Mouse (Mus musculus) kidney, embryonic 14.5 days (tissue): ENCODE results near the gene Zc3h4. TPM values are rescaled to one million over a fixed set of nuclear protein-coding genes. Genes with fewer than 3 reads are reported as not detected.

Source experiments
- ATAC-seq: fragments of 200-750 bp; cut with Nextera tagmentation; 2 replicates; pipeline ENCODE4 v1.8.0; 2017; ENCODE audit warnings: moderate number of reproducible peaks, mild to moderate bottlenecking, moderate TSS enrichment, moderate library complexity; ENCODE audit not compliant: low FRiP score, low TSS enrichment
- H3K27ac ChIP-seq: fragments of 300-500 bp; sonication (generic); 2 replicates; pipeline ENCODE4 v1.5.1; 2014; ENCODE audit warnings: low read depth, mild to moderate bottlenecking, low read length, moderate library complexity, mixed read lengths
- H3K27me3 ChIP-seq: fragments of 300-500 bp; sonication (generic); 2 replicates; pipeline ENCODE4 v1.6.1; 2014; ENCODE audit warnings: mild to moderate bottlenecking, low read length; ENCODE audit not compliant: control insufficient read depth, insufficient read depth
- H3K36me3 ChIP-seq: fragments of 300-500 bp; sonication (generic); 2 replicates; pipeline ENCODE4 v1.6.1; 2014; ENCODE audit warnings: low read length, mixed read lengths; ENCODE audit not compliant: control insufficient read depth, insufficient read depth
- H3K4me1 ChIP-seq: fragments of 300-500 bp; sonication (generic); 2 replicates; pipeline ENCODE4 v1.6.1; 2014; ENCODE audit warnings: low read length, mixed read lengths; ENCODE audit not compliant: control insufficient read depth, insufficient read depth
- H3K4me2 ChIP-seq: fragments of 300-500 bp; sonication (generic); replicated peaks from 2 replicates; pipeline ENCODE4 v1.6.1; 2014; ENCODE audit warnings: low read depth, mild to moderate bottlenecking, low read length
- H3K4me3 ChIP-seq: fragments of 300-500 bp; sonication (generic); 2 replicates; pipeline ENCODE4 v1.5.1; 2014; ENCODE audit warnings: mild to moderate bottlenecking, low read length
- H3K9ac ChIP-seq: fragments of 300-500 bp; sonication (generic); 2 replicates; pipeline ENCODE4 v1.6.1; 2014; ENCODE audit warnings: low read depth, mild to moderate bottlenecking, low read length, moderate library complexity
- H3K9me3 ChIP-seq: fragments of 300-500 bp; sonication (generic); 2 replicates; pipeline ENCODE4 v1.6.1; 2016; ENCODE audit warnings: low read length; ENCODE audit not compliant: control insufficient read depth
- WGBS: fragments of 180-500 bp; shearing (Covaris S2); extraction: QIAGEN DNeasy Blood & Tissue Kit; methylation state at CpG from one replicate; pipeline ENCODE4 v1.1.7; 2014; 5-methylcytosine and 5-hydroxymethylcytosine counted together
- polyA plus RNA-seq: library from polyadenylated mRNA; unstranded; fragments of >200 nt; fragmentation: Nextera tagmentation; extraction: Ambion mirVana; gene quantifications from 2 replicates; pipeline ENCODE4 v1.2.1, GENCODE M21; 2014

Zc3h4 gene
- polyA plus RNA-seq, 1 experiment from 2014 or later: 23.6 TPM

GRCm38 (mm10) chr7:16451656-16452055, 50.9 kb downstream of the Zc3h4 start:
- no peaks in the 10 kb centered on the region for H3K36me3 ChIP-seq
- no peaks in the 10 kb centered on the region for H3K27me3 ChIP-seq
- no peak overlapping the region for H3K9ac ChIP-seq
- no peak overlapping the region for H3K4me2 ChIP-seq
- H3K4me3 ChIP-seq: no peak overlapping the region
- WGBS: 79% methylated on average over 6 of the region's 6 CpGs
- no peaks in the 10 kb centered on the region for H3K9me3 ChIP-seq
- H3K27ac ChIP-seq: no peak overlapping the region
- ATAC-seq: no peak
- H3K4me1 ChIP-seq: peaks cover 4% of the 10 kb centered on the region; the same call in 1 of the 2 replicates

DNA sequence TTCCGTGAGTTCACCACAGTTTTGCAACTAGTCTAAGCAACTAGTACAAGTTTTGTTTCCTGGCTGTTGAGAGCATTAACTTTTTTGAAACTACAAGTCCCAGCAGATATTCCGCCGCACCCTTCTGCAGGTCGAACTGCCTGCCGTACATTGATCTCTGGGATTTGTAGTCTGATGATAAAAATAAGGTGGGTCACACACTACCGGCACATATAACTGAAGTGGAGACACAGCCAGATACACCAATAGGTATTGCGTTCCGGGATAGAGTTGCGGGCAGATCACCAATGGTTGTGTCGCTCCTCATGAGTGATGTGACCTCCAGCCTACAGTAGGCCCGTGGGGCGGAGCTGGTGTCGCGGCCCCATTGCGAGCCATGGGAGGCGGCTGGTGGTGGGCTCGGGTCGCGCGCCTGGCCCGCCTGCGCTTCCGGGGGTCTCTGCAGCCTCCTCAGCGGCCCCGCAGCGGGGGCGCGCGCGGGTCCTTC, 51.9 kb downstream of the Zc3h4 start, which contains the start of gene Tmem160:
TSS of gene Tmem160 (plus strand) at position 193 of the 487 bp plus-strand sequence.
- no peaks in the 10 kb centered on the region for H3K9me3 ChIP-seq
- peak within 1 kb of the TSS; percentile 59 for H3K4me2 ChIP-seq
- no peaks in the 10 kb centered on the region for H3K36me3 ChIP-seq
- H3K27me3 ChIP-seq: no peaks in the 10 kb centered on the region
- 2% methylated on average over 30 of the region's 30 CpGs for WGBS
- H3K27ac ChIP-seq: no peak within 1 kb of the TSS
- ATAC-seq: peak; percentile 98
- H3K4me3 ChIP-seq: peak within 1 kb of the TSS; percentile 64
- peaks cover 4% of the 10 kb centered on the region; the same call in 1 of the 2 replicates for H3K4me1 ChIP-seq
- H3K9ac ChIP-seq: peak within 1 kb of the TSS; percentile 51

GRCm38 (mm10) chr7:16453118-16453711, 52.5 kb downstream of the Zc3h4 start:
- Histone ChIP-seq H3K4me2 (peak overlapping the region; percentile 59), H3K4me1 (peaks cover 4% of the 10 kb centered on the region; the same call in 1 of the 2 replicates), H3K4me3 (peak overlapping the region; percentile 64), H3K27me3 (no peaks in the 10 kb centered on the region), H3K9ac (peak overlapping the region; percentile 51), H3K36me3 (no peaks in the 10 kb centered on the region), H3K9me3 (no peaks in the 10 kb centered on the region), H3K27ac (no peak overlapping the region)
- WGBS: 0% methylated on average over 23 of the region's 23 CpGs
- peak; percentile 72 for ATAC-seq

DNA sequence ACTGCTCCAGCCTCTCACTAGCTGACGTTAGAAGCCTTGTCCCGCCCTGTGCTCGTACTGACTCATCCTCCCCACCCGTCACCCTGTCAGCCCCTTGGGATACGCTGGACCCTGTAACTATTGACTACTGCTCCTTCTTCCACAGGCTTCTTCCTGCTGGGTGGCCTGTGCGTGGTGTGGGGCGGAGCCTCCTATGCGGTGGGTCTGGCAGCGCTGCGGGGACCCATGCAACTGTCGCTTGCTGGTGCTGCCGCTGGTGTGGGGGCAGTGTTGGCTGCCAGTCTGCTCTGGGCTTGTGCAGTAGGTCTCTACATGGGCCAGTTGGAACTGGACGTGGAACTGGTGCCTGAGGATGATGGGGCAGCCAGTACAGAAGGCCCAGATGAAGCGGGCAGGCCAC, 54.3 kb downstream of the Zc3h4 start:
- H3K9me3 ChIP-seq: no peaks in the 10 kb centered on the region
- WGBS: 93% methylated on average over 14 of the region's 14 CpGs
- no peaks in the 10 kb centered on the region for H3K27me3 ChIP-seq
- no peak overlapping the region for H3K4me3 ChIP-seq
- no peak for ATAC-seq
- H3K27ac ChIP-seq: no peak overlapping the region
- no peak overlapping the region for H3K9ac ChIP-seq
- peaks cover 4% of the 10 kb centered on the region; the same call in 1 of the 2 replicates for H3K4me1 ChIP-seq
- no peaks in the 10 kb centered on the region for H3K36me3 ChIP-seq
- H3K4me2 ChIP-seq: no peak overlapping the region

DNA sequence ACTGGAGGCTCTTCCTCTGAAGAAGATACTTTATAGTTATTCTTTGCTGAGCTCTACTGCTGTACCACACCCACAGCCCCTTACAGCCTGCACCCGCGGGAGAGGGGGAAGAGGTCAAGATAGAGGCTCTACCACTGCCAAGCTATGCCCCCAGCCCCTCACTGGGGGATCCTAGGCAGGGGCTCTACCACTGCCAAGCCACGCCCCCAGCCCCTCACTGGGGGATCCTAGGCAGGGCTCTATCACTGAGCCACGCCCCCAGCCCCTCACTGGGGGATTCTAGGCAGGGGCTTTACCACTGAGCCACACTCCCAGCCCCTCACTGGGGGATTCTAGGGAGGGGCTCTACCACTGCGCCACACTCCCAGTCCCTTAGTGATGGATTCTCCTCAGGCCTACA, 55.6 kb downstream of the Zc3h4 start:
- Histone ChIP-seq H3K4me2 (no peak overlapping the region), H3K27ac (no peak overlapping the region), H3K27me3 (peaks cover 6% of the 10 kb centered on the region; the same call in 1 of the 2 replicates), H3K9ac (no peak overlapping the region), H3K4me3 (no peak overlapping the region), H3K9me3 (no peaks in the 10 kb centered on the region), H3K36me3 (no peaks in the 10 kb centered on the region), H3K4me1 (peaks cover 4% of the 10 kb centered on the region; the same call in 1 of the 2 replicates)
- ATAC-seq: no peak
- 80% methylated on average over 5 of the region's 5 CpGs for WGBS

GRCm38 (mm10) chr7:16460566-16460965, 59.9 kb downstream of the Zc3h4 start:
- Histone ChIP-seq H3K4me1 (no peaks in the 10 kb centered on the region), H3K4me2 (no peak overlapping the region), H3K36me3 (no peaks in the 10 kb centered on the region), H3K9me3 (no peaks in the 10 kb centered on the region), H3K27ac (no peak overlapping the region), H3K4me3 (no peak overlapping the region), H3K27me3 (peaks cover 6% of the 10 kb centered on the region; the same call in 1 of the 2 replicates), H3K9ac (no peak overlapping the region)
- 37% methylated on average over 13 of the region's 13 CpGs for WGBS
- no peak for ATAC-seq

- Histone ChIP-seq H3K9ac (no peak overlapping the region), H3K9me3 (no peaks in the 10 kb centered on the region), H3K4me1 (no peaks in the 10 kb centered on the region), H3K4me2 (no peak overlapping the region), H3K4me3 (no peak overlapping the region), H3K36me3 (no peaks in the 10 kb centered on the region), H3K27me3 (peaks cover 6% of the 10 kb centered on the region; the same call in 1 of the 2 replicates), H3K27ac (no peak overlapping the region)
- ATAC-seq: no peak
- 51% methylated on average over 6 of the region's 6 CpGs for WGBS
Observed at GRCm38 (mm10) chr7:16461151-16461550, 60.4 kb downstream of the Zc3h4 start.

DNA sequence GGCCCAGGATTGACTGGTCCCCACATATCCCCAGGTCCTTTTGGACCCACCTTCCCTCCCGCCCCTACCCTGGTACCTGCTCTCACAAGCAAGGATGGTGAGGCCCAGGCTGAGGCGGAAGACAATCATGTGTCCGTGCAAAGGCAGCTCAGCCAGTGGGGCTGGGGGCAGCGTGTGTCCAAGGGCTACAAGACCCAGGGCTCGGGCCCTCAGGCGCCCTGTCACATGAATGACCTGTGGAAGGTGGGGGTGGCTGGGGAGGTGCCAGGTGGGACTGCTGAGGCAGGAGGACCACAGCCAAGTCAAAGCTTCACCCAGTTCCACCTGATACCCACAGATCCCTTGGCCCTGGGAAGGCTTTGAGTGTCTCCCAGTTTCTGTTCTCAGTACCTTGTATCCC, 61.0 kb downstream of the Zc3h4 start:
- no peak overlapping the region for H3K4me2 ChIP-seq
- 77% methylated on average over 6 of the region's 6 CpGs for WGBS
- no peak overlapping the region for H3K27ac ChIP-seq
- no peak overlapping the region for H3K4me3 ChIP-seq
- H3K4me1 ChIP-seq: no peaks in the 10 kb centered on the region
- no peak overlapping the region for H3K9ac ChIP-seq
- ATAC-seq: no peak
- peaks cover 6% of the 10 kb centered on the region; the same call in 1 of the 2 replicates for H3K27me3 ChIP-seq
- no peaks in the 10 kb centered on the region for H3K9me3 ChIP-seq
- H3K36me3 ChIP-seq: no peaks in the 10 kb centered on the region

GRCm38 (mm10) chr7:16463214-16463613, 62.5 kb downstream of the Zc3h4 start:
- Histone ChIP-seq H3K4me3 (no peak overlapping the region), H3K4me2 (no peak overlapping the region), H3K27ac (no peak overlapping the region), H3K9ac (no peak overlapping the region), H3K9me3 (no peaks in the 10 kb centered on the region), H3K4me1 (no peaks in the 10 kb centered on the region), H3K27me3 (peaks cover 7% of the 10 kb centered on the region; the same call in 1 of the 2 replicates), H3K36me3 (no peaks in the 10 kb centered on the region)
- ATAC-seq: peak; percentile 30; the same call in 1 of the 2 replicates
- WGBS: 2% methylated on average over 14 of the region's 14 CpGs
